Mouse (Mus musculus): ENCODE data around the gene Afap1l2. TPM values are rescaled to one million over a fixed set of nuclear protein-coding genes. Genes with fewer than 3 reads are reported as not detected.

Afap1l2 gene
- polyA plus RNA-seq, 1 experiment from 2014 or later, result 8.1 TPM

DNA sequence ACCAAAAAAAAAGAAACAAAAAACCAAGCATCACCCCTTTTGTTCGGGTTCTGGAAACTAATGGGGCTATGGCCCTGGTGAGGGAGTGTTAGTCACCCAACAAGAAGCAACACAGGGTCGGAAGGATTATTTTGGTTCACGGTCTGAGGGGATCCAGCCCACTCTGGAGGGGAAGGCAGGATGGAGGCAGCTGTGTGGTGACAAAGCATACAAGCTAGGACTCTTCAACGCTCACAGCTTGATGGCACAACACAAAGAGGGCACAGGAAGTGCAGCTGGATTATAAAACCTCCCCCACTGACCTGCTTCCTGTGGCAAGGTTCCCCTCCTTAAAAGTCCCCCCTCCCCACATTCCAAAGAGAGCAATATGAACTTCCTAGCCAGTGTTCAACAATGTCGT, 44.2 kb downstream of the Afap1l2 start:
- no peak overlapping the region for H3K27ac ChIP-seq
- H3K9me3 ChIP-seq (replicated peaks), result no peaks in the 10 kb centered on the region
- H3K36me3 ChIP-seq, result no peaks in the 10 kb centered on the region
- no peak overlapping the region for H3K9ac ChIP-seq
- ATAC-seq (ENCODE audit: low FRiP score), result no peak
- H3K4me1 ChIP-seq, result no peaks in the 10 kb centered on the region
- WGBS, result 63% methylated on average over 5 of the region's 5 CpGs
- H3K4me3 ChIP-seq, result no peak overlapping the region
- no peak overlapping the region for H3K4me2 ChIP-seq (replicated peaks)
- H3K27me3 ChIP-seq, result no peaks in the 10 kb centered on the region

DNA sequence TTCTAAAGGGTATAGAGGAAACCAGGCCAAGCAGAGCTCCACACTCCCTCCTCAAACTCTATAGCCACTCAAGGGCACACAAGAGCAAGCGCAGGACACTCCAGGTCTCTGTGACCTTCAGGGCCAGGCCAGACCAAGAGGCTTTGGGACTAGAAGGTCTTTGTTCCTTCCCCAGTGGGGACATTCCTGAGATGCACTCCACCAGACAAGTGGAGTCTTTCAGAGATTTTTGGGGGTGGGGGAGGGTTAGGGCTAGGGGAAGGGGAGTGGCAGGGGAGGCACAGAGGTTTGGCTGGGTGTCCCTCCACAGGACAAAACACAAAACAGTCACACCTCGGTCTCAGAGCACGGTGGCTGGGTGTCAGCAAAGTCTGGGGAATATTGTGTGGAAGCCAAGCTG, 48.4 kb downstream of the Afap1l2 start:
- H3K9me3 ChIP-seq (replicated peaks), result no peaks in the 10 kb centered on the region
- H3K27me3 ChIP-seq, result no peaks in the 10 kb centered on the region
- WGBS, result 80% methylated on average over 3 of the region's 3 CpGs
- H3K4me1 ChIP-seq, result no peaks in the 10 kb centered on the region
- H3K9ac ChIP-seq, result no peak overlapping the region
- no peak overlapping the region for H3K4me3 ChIP-seq
- H3K27ac ChIP-seq, result no peak overlapping the region
- no peak for ATAC-seq (ENCODE audit: low FRiP score)
- no peaks in the 10 kb centered on the region for H3K36me3 ChIP-seq
- H3K4me2 ChIP-seq (replicated peaks), result no peak overlapping the region

GRCm38 (mm10) chr19:56959057-56959456, 49.0 kb downstream of the Afap1l2 start:
- no peaks in the 10 kb centered on the region for H3K27me3 ChIP-seq
- H3K36me3 ChIP-seq, result no peaks in the 10 kb centered on the region
- H3K9ac ChIP-seq, result no peak overlapping the region
- no peaks in the 10 kb centered on the region for H3K4me1 ChIP-seq
- no peak for ATAC-seq (ENCODE audit: low FRiP score)
- H3K4me2 ChIP-seq (replicated peaks), result no peak overlapping the region
- no peak overlapping the region for H3K4me3 ChIP-seq
- no peaks in the 10 kb centered on the region for H3K9me3 ChIP-seq (replicated peaks)
- no peak overlapping the region for H3K27ac ChIP-seq
- 79% methylated on average over 2 of the region's 2 CpGs for WGBS

- Histone ChIP-seq H3K9me3 (replicated peaks) (no peaks in the 10 kb centered on the region), H3K36me3 (no peaks in the 10 kb centered on the region), H3K27me3 (no peaks in the 10 kb centered on the region), H3K4me1 (no peaks in the 10 kb centered on the region), H3K4me2 (replicated peaks) (no peak overlapping the region), H3K9ac (no peak overlapping the region), H3K27ac (no peak overlapping the region), H3K4me3 (no peak overlapping the region)
- ATAC-seq (ENCODE audit: low FRiP score), result no peak
- 71% methylated on average over 6 of the region's 6 CpGs for WGBS
Measured at GRCm38 (mm10) chr19:56958582-56959021, 49.4 kb downstream of the Afap1l2 start.

- Histone ChIP-seq H3K9me3 (replicated peaks) (no peaks in the 10 kb centered on the region), H3K36me3 (no peaks in the 10 kb centered on the region), H3K9ac (no peak overlapping the region), H3K27ac (no peak overlapping the region), H3K4me2 (replicated peaks) (no peak overlapping the region), H3K27me3 (no peaks in the 10 kb centered on the region), H3K4me3 (no peak overlapping the region), H3K4me1 (no peaks in the 10 kb centered on the region)
- WGBS, result 78% methylated on average over 4 of the region's 4 CpGs
- no peak for ATAC-seq (ENCODE audit: low FRiP score)
Measured at GRCm38 (mm10) chr19:56958011-56958410, 50.0 kb downstream of the Afap1l2 start.

GRCm38 (mm10) chr19:56955568-56956513, 52.2 kb downstream of the Afap1l2 start:
- Histone ChIP-seq H3K4me1 (no peaks in the 10 kb centered on the region), H3K36me3 (no peaks in the 10 kb centered on the region), H3K9ac (no peak overlapping the region), H3K27ac (no peak overlapping the region), H3K9me3 (replicated peaks) (no peaks in the 10 kb centered on the region), H3K4me2 (replicated peaks) (no peak overlapping the region), H3K4me3 (no peak overlapping the region), H3K27me3 (no peaks in the 10 kb centered on the region)
- no peak for ATAC-seq (ENCODE audit: low FRiP score)
- WGBS, result 70% methylated on average over 20 of the region's 20 CpGs

- H3K4me1 ChIP-seq, result no peaks in the 10 kb centered on the region
- H3K4me3 ChIP-seq, result no peak overlapping the region
- no peaks in the 10 kb centered on the region for H3K27me3 ChIP-seq
- WGBS, result 94% methylated on average over 13 of the region's 13 CpGs
- no peak overlapping the region for H3K9ac ChIP-seq
- H3K36me3 ChIP-seq, result no peaks in the 10 kb centered on the region
- no peak overlapping the region for H3K4me2 ChIP-seq (replicated peaks)
- no peaks in the 10 kb centered on the region for H3K9me3 ChIP-seq (replicated peaks)
- no peak for ATAC-seq (ENCODE audit: low FRiP score)
- H3K27ac ChIP-seq, result no peak overlapping the region
Measured at GRCm38 (mm10) chr19:56954857-56955256, 53.2 kb downstream of the Afap1l2 start.

- Histone ChIP-seq H3K9me3 (replicated peaks) (no peaks in the 10 kb centered on the region), H3K4me1 (no peaks in the 10 kb centered on the region), H3K27me3 (no peaks in the 10 kb centered on the region), H3K4me2 (replicated peaks) (no peak overlapping the region), H3K4me3 (no peak overlapping the region), H3K27ac (no peak overlapping the region), H3K9ac (no peak overlapping the region), H3K36me3 (no peaks in the 10 kb centered on the region)
- ATAC-seq (ENCODE audit: low FRiP score), result no peak
- 79% methylated on average over 4 of the region's 4 CpGs for WGBS
Measured at GRCm38 (mm10) chr19:56953856-56954255, 54.2 kb downstream of the Afap1l2 start.

DNA sequence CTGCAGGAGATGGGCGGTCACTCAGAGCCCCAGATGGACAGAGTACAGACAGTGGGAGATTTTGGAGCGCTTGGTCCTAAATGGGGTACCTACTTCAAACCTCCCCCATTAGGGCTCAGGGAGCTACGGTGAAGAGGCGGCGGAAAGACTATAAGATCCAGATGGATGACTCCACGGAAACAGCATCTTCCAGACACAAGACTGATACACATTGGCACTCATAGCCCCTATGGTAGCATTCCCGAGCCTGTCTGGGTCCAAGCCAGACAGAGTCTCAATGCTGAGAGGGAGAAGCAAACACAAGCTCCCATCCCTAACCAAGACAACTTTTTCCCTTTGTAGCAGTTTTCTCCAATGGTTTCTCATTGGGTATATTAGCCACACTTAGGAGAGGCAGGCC, 57.2 kb downstream of the Afap1l2 start:
- H3K9ac ChIP-seq, result no peak overlapping the region
- H3K27ac ChIP-seq, result no peak overlapping the region
- no peak overlapping the region for H3K4me2 ChIP-seq (replicated peaks)
- no peaks in the 10 kb centered on the region for H3K27me3 ChIP-seq
- no peak overlapping the region for H3K4me3 ChIP-seq
- ATAC-seq (ENCODE audit: low FRiP score), result no peak
- H3K4me1 ChIP-seq, result no peaks in the 10 kb centered on the region
- no peaks in the 10 kb centered on the region for H3K9me3 ChIP-seq (replicated peaks)
- H3K36me3 ChIP-seq, result no peaks in the 10 kb centered on the region
- WGBS, result 83% methylated on average over 7 of the region's 7 CpGs

- no peaks in the 10 kb centered on the region for H3K4me1 ChIP-seq
- WGBS, result 78% methylated on average over 8 of the region's 8 CpGs
Measured at GRCm38 (mm10) chr19:56949868-56950267, 58.2 kb downstream of the Afap1l2 start.

DNA sequence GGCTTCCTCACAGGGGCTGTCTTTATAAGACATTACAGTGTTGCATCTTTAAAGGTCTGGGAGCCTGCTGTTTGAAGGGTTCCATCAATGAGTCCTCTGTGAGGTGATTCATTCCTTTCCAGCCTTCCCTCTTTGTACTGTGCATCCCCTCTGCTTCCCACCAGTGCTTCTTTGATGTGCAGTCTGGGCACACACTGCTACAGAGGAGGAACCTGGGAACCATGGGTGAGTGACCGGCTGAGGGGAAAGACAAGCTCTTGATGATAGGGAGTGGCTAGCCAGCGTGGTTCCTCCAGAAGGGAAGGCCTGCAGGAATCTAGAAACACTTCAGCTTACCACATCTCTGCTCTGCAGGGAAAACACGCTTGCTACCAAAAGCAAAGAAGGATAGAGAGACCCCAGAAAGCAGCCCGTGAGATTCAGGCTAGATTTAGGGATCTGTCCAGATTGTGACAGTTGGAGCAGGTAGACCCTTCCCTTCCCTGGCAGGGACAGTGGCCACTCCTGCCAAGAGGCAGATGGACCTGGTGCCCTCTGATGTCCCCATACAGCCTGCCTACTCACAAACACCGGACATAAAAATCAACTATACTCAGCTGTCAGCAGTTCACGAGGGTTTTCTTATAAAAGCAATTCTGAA, 59.9 kb downstream of the Afap1l2 start:
- no peaks in the 10 kb centered on the region for H3K4me1 ChIP-seq
- no peak overlapping the region for H3K9ac ChIP-seq

More at GRCm38 (mm10) chr19:56949868-56950267, 58.2 kb downstream of the Afap1l2 start:
- no peak overlapping the region for H3K4me2 ChIP-seq (replicated peaks)
- H3K9ac ChIP-seq, result no peak overlapping the region
- H3K4me3 ChIP-seq, result no peak overlapping the region
- ATAC-seq (ENCODE audit: low FRiP score), result no peak
- H3K9me3 ChIP-seq (replicated peaks), result no peaks in the 10 kb centered on the region
- H3K27ac ChIP-seq, result no peak overlapping the region
- no peaks in the 10 kb centered on the region for H3K27me3 ChIP-seq
- no peaks in the 10 kb centered on the region for H3K36me3 ChIP-seq

GRCm38 (mm10) chr19:56946727-56947126, 61.3 kb downstream of the Afap1l2 start:
- no peak overlapping the region for H3K4me3 ChIP-seq
- no peak overlapping the region for H3K4me2 ChIP-seq (replicated peaks)
- H3K9ac ChIP-seq, result no peak overlapping the region
- 84% methylated on average over 3 of the region's 3 CpGs for whole genome bisulfite sequencing
- ATAC-seq (ENCODE audit: low FRiP score), result no peak
- no peaks in the 10 kb centered on the region for H3K9me3 ChIP-seq (replicated peaks)
- H3K27me3 ChIP-seq, result no peaks in the 10 kb centered on the region
- no peaks in the 10 kb centered on the region for H3K4me1 ChIP-seq
- H3K36me3 ChIP-seq, result no peaks in the 10 kb centered on the region
- H3K27ac ChIP-seq, result no peak overlapping the region

More for the DNA sequence above, 59.9 kb downstream of the Afap1l2 start:
- no peaks in the 10 kb centered on the region for H3K36me3 ChIP-seq
- no peaks in the 10 kb centered on the region for H3K9me3 ChIP-seq (replicated peaks)
- WGBS, result 67% methylated on average over 6 of the region's 6 CpGs
- H3K27ac ChIP-seq, result no peak overlapping the region
- H3K27me3 ChIP-seq, result no peaks in the 10 kb centered on the region
- H3K4me3 ChIP-seq, result no peak overlapping the region
- H3K4me2 ChIP-seq (replicated peaks), result no peak overlapping the region
- no peak for ATAC-seq (ENCODE audit: low FRiP score)

Data from hindbrain, embryonic 12.5 days (tissue).